Mouse (Mus musculus) skeletal muscle tissue, adult 2 months (tissue): ENCODE results near the gene Mien1.

Experiments
- DNase-seq: peaks from one replicate; pipeline ENCODE4 v3.0.0-alpha.2; 2012; ENCODE audit warnings: low read depth, low spot score

The Mien1 gene

DNA sequence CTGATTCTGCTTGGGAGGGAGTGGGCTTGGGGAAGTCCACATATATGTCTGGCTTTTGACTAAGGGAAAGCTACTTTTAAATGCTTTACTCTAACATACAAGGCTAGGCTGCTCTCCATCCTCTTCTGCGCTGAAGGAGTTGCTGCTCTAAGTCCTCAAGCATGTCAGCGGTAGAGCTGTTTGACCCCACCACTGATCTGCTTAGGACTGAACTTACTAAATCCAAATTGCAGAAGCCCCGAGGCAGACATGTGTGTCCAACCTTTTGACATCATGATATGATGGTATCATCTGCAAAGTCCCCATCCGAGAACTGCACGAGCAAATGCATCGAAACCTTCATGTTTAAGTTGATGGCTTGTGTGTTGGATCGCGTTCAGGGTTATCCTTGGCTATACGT is 21.1 kb upstream of the Mien1 start:
- no peak for DNase-seq

DNA sequence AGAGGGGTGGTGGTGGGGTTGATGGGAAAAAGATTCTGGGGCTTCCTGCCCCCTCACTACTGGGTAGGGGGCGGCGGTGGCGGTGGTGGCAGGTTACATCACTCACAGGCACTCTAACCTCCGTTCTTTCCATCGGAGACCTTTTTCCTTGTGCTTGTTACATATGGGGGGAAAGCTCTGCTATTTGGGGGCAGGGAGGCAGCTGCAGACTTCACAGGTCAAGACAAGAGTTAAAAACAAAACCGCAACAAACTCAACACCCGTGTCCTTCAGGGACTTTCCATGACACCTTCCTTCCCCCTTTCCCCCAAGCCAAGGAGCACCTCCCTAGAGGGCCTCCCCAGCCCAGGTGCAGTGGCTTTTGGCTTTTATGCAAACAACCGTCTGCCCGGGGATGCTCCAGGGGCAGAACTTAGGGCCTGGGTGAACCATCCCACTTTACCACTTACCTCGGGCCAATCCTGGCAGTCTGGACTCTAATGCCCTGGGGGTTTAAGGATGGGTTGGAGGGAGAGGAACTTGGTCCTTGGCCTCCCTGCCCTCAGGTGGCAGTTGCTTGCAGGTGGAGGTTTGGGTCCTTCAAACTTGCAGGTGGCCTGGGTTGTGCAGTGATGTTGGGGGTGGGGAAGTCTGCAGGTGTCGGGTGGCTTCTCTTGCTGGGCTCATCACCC is 20.4 kb upstream of the Mien1 start:
- peak; percentile 25 for DNase-seq

DNA sequence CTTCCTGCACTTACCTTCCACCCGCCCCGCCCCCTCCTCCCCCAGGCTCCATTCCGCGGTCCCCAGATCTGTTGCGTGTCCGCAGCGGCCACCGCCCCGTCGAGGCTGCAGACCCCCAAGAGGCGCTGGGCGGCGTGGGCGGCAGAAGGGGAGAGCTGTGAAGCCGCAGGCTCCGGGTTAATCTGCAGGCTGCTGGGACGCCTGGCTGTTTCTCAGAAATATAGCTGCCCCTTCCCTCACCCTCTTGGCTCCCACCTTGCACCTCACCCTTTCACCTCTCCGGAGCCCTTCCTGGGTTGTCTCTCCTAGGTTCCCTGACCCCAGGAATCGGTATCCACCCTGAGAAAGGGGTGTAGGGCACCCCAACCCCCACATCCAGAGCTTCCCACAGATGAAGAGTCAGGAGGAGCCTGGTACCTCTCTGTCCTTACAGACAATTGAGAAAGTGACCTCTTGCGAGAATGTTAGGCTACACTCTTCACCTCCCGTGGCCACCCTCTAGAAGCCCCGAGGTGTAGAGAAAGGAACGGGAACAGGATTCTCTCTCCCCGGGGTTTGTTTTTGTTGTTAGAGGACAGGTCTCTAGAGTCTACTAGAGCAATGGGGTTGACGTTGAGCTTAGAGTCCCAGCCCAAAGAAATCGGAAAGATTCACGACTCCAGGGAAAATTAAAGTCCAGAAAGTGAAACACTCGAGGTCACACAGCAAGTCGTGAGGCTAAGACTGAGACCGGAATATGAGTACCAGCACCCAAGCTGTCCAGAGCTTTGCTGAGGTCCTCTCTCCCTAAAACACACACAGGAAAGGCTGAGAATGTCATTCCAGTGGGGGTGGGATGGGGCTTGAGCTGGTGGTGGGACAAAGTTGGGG is 19.6 kb upstream of the Mien1 start:
- DNase-seq = no peak

DNA sequence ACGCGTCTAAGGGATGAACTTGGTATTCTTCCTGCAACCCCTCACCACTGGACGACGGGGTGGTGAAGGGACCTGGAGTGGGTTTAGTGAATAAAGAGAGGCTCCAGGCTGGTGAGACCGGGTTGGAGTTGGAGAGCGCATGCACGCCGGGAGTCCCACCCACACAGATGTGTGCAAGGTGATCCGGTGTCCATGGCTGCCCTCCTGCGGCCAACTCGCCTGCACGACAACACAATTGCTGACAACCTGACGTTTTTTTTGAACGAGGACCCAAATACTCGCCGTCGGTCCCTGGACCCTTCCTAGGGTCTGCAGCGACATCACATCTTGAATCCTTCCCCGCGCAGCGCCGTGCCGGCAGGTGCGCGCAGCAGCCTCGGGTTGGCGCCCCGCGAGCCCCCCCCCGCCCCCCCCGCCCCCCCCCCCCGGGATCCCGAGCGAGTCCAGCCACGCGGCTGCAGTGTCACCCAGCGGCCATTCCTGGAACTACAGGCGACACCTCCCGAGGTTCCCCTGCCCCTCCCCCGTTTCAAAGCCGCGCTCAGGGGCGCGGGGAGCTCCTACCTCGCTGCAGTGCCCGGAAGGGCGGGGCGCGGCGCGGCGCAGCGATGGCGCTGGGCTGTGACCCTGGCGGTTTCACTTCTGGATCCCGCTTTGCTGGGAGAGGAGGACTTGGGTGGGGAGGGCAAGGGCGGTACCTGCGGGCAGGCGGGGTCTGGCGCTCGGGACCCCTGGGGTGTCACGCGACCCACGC is 18.8 kb upstream of the Mien1 start:
- DNase-seq = peak; percentile 50

DNA sequence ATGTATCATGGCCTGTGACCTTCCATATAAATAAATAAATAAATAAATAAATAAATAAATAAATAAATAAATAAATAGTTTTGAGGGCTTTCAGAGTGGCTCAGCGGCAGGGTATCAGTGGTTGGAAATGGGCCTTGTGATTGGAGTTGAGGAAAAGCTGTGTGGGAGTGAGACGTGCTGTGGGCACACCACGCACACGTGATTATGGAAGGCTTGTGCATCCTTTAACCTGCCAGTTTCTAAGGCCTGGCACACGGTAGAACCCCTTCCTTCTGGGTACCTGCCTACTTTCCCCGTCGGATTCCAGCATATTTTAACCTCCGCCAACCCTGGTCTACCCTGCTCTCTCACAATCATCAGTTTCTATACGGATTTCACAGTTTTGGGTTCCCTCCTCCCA is 18.2 kb upstream of the Mien1 start:
- no peak for DNase-seq

DNA sequence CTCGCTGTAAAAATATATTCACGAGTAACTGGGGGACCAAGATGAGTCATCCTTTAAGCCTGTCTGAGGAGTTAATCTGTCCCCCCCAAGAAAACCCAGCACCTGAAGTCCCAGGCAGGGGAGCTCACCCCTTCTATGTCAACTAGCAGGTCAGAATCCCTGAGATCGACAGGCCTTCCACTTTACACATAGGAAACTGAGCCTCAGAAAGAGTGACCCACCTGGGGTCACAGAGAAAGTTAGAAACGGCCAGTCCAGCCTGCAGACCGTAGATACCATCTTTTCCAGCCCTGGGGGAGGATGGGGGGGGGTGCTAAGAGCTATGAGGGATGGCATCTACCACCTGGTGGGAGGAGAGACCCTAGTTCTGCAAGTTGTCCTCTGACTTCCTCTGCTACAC is 17.8 kb upstream of the Mien1 start:
- DNase-seq = no peak

DNA sequence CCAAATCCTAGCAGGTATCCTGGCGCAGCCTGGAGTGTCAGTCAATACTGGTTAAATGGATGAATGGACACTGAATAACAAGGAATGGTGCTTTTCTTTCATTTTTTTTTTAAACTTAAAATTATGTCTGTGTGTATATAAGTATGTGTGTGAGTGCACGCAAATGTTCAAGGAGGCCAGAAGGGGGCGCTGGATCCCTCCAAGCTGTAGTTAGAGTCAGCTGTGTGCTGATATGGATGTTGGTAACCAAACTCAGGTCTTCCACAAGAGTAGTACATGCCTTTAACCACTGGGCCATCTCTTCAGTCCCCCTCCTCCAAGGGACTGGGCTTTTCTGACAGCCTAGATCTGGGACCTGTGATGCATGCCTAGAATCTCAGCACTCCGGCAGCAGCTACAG is 16.7 kb upstream of the Mien1 start:
- DNase-seq = no peak

DNA sequence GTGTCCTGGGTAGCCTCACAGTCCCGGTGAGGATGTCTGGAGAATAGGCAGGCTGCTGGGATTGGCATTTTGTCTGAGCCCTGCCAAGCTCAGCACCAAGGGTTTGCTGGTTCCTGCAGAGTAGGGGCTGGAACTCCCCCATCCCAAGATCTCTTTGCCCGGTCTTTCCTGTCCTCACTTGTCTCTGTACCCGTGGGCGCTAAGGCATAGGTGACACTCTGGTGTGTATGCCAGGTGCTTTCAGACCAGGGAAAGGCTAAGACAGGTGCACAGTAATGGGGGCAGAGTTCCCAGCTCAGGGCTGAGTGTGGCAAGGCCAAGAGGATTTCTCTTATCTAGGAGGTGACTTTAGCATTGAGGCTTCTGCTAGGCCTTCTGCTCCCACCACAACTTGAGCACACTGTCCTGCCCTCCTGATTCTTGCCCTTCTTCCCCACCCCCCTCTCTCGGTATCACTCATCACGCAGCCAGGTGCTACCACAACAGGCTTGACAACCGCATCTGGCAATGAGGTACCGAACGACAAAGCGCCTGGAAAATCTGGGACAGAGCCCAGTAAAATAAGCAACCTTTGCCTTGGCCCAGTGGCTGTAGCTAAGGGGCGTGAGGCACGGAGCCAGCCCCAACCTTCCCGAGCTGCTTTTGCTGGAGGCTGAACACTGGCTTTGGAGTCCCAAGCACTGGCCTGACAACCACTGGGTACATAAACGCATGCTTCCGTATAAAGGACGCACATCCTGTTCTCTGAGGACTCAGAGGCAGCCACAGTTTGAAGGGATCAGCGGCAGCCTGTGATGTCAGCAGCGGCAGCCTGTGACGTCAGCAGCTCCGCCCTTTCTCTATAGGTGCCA is 11.4 kb upstream of the Mien1 start:
- DNase-seq = no peak

DNA sequence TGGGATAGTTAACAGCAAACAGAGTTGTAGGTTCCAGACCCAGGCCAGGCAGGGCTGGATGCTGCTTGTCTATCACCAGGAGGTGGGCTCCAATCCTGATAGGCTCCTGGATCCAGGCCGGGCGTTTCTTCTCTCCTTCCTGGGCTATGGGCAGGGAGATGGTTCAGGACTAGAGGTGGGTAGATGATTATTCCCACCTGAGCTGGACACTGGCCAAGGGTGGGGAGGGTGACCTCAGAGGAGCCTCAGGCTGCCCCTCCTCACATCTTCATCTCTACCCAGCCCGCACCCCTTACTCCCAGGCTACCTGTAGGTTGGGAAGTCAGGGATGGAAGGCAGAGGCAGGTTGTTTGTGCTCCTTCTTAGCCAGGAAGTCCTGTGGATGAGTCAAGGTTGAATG is 10.6 kb upstream of the Mien1 start:
- no peak for DNase-seq

DNA sequence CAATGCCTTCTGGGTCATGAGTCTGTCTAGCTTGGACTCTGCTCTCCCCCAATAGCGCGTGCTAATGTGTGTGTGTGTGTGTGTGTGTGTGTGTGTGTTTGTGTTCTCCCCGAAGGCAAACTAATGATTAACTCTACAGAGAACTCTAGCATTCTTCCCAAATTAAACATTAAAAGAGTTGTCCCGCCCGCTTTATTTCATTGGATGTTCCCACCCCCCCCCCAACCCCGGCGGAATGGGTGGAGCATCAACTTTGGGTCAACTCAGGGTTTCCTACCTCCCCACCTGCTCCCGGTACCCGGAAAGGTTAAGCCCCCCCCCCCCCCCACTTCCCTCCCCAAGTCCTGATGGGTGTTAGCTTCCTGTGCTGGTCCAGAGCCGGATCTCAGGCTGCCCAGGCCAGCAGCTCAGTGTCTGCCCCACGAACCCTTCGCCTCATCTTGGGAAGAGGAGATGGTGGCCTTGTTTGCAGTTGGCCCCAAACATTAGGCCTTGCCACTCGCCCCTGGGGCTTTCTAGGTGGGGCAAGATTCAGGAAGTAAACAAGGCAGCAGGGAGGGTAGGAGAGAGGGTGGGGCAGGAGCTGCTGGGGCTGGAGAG is 9.5 kb upstream of the Mien1 start:
- no peak for DNase-seq

DNA sequence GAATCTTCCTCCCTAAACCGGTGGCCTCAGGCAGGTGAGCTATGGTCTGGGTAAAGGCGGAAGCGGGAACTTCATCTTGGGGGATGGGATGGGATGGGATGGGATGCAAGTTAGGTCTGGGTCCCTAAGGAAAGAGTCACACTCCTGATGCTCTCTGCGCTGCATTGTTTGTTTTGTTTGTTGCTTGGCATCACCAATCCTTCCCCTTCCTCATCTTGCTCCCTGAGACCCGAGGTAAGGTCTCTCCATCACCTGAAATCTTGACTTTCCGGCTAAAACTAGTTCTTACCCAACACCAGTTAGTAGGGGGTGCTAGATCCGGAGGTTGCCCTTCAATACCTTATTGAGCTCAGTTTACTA is 8.7 kb upstream of the Mien1 start:
- DNase-seq = no peak

DNA sequence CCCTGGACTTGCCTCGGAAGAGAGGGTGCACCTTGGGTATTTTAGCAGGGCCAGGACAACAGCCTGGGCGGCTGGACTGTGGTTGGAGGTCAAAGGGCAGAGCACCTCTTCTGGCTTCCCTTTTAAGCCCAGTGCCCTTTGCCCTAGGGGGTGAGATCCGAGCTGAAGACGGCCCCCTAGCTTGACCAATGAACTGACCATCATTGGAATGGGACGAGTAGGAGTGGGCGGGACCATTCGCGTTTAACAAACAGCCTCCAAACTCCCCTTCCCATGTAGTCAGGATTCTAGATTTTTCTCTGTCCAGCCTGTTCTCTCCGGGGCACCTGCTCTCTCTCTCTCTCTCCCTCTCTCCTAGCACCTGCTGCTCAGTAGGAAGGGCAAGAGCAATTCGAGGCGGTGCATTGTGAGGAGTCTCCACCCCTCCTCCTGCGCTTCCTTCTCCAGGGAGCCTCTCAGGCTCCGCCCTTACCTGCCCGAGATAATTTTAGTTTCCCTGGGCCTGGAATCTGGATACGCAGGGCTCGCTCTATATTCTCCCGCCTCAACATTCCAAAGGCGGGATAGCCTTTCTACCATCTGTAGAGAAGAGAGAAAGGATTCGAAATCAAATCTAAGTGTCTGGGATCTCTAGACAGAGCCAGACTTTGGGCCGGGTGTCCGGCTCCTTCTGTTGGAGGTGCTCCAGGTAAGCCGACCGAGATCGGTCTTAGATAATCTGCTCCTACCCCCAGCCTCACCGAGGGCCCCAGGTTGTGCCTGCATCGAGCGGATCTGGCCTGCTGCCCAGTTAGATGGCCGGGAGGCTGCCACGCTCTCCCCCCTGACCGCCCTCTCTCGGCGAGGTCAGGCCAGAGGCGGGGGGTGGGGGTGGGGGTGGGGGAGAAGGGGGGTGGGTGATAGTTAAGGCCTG is 8.0 kb upstream of the Mien1 start:
- DNase-seq = no peak

DNA sequence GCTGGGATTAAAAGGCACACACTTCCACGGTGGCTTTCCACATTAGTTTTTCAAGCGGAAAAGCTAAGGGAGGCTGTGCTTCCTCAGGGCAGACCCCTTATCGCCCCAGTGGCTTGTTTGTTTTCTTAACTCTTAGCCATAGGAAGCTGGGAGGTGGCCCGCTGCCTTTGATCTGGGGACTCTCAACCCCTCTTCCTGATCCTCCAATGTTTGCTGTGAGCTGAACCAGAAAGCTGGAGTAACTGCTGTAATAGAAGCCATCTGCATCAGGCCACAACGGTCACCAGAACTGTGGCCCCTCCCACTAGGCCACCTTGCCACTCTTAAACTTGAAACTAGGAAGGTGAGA is 7.4 kb upstream of the Mien1 start, which contains the start of gene Grb7:
Gene Grb7, plus strand, starts transcription at position 182 of the 349 bp plus-strand sequence.
- DNase-seq = no peak

DNA sequence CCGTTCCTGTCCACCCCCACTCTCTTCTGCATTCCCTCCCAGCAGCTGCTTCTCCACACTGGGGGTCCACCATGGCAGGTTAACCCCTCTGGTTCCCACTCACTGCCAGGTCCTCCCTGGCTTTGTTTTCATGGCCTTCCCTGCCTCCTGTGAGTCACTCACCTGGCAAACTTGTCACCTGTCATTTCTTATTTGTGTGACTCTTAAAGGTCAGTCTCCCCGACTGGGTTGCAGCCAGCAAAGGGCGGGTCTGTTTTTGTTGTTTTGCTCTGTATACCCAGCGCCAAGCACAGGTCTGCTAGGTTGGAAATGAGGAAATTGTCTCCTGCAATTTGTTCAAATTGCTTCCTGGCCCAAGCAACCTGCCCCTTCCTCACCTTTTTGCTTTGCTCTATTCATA is 6.9 kb upstream of the Mien1 start:
- DNase-seq = no peak

DNA sequence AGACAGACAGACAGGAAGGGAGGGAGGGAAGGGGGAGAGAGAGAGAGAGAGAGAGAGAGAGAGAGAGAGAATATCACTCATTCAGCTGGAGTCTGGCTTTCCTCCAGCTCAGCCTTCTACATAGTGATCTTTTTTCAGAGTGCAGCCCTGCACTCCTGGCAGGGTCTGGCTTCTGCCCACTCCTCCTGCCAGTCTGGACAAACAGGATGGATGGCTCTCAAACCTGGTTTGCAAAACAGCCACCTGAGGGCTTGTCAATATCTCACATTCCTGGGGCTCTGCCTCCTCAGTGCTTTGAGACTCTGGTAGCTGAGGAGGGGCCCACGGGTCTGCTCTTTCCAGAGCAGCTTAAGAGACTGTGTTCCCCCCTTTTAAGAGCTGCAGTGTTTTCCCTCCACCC is 6.4 kb upstream of the Mien1 start:
- DNase-seq = no peak

DNA sequence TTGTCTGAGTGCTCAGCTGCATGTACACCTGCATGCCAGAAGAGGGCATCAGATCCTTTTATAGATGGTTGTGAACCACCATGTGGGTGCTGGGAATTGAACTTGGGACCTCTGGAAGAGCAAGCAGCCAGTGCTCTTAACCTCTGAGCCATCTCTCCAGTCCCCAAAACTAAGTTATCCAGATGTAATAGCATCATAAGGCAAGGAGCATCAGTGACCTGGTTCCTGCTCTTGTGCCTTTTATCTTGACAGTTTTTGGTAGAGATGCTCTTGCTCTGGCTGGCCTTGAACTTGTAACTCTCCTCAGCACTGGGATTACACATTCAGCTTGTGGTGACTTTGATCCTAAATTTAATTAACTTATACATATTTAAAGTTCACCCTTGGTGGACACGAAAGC is 4.9 kb upstream of the Mien1 start:
- DNase-seq = no peak

DNA sequence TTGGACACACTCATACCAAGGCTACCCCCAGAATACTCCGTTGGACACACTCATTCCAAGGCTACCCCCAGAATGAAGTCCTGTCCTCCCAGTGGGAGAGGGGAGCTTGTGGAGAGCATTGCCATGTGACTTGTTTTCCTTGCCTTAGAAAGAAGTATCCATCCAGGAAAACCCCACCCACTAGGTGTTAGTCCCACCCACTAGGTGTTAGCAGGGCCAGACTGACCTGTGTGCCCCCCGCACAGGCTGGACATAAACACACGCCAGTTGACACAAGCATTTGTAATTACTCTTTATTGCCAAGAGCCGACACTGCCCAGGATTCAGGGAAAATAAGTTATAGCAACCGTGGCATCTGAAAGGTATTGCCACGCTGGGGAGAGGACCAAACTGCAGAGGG is 1.4 kb downstream of the Mien1 start:
- DNase-seq = no peak

DNA sequence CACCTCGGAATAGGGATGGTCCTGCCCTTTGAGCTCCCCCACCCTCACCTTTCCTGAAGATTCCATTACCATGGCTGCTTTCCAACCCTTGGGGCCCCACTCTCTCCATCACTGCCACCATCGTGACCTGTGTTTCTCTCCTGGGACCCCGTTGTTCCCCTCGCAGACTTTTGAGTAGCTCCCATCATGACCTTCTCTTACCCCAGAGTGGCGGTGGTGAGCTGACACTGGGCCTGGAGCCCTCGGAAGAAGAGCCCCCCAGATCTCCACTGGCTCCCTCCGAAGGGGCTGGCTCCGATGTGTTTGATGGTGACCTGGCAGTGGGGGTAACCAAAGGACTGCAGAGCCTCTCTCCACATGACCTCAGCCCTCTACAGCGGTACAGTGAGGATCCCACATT is 3.1 kb downstream of the Mien1 start:
- DNase-seq = no peak

DNA sequence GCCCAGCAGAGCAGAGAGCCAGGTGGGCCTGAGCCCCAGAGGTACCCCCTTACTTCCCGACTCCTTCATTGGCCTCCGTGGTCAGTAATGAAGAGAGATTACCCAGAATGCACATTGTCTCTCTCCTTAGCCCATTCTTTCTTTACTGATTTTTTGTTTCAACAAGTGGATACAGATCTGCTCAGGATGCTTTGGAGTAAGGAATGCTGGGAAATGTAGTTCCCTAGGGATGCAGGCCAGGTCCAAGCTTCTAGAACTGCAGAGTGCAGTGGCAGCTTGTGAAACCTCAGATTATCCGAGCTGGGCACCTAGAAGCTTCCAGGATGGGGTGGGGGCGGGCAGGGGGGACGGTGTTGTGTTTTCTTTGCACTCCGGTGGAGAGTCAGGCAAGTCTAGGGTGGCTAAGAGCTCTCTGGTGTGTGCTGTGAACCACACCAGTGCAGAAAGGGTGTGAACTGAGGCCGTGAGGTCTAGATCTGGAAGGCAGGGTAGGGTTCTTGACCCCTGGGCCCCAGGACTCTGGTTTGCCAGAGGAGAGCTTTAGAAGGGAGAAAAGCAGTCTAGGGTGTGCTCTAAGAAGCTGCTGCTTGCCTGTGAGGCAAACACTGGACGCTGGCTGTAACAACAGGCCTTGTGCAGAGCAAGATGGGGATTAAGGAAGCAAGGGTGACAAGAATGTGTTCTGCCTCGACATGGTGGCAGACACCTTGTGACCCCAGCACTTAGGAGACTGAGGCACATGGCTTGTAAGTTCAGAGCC is 6.9 kb downstream of the Mien1 start:
- DNase-seq = no peak

DNA sequence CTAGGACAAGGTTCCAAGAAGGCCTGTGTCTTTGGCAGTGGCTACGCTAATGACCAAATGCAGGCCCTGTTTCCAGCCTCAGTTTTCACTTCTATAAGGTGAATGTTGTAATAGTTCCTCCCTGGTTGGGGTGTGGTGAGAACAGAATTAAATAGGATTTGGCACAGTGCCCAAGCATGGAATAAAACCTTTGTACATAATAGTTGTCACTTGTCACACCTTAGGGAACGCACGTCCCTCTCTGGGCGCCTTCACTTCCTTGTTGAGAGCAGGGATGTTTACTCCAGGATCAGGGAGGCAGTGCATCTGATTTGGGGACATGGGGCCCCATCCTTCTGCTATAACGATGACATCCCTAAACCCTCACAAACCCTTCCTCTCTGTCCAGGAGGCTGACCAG is 10.4 kb downstream of the Mien1 start:
- DNase-seq = no peak
